Mouse (Mus musculus): Measurements from ENCODE around the gene Elk4.

Gene Elk4

DNA sequence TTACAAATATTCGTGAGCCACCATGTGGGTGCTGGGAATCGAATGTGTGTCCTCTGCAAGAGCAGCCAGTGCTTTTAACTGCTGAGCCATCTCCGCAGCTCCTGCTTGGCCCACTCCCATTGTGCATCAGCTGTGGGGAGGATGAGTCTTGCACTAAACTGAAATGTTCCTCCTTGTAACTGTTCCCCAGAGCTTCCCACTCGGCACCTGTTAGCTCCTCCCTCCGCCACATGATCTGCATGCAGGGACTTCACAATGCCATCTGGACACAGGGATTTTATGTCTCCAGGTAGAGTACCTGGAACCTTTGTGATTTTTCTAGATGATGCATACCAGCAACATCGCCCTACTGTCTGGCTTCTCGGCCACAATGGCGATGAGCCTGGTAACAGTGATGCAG is 62.0 kb downstream of the Elk4 start:
- no peak for DNase-seq

DNA sequence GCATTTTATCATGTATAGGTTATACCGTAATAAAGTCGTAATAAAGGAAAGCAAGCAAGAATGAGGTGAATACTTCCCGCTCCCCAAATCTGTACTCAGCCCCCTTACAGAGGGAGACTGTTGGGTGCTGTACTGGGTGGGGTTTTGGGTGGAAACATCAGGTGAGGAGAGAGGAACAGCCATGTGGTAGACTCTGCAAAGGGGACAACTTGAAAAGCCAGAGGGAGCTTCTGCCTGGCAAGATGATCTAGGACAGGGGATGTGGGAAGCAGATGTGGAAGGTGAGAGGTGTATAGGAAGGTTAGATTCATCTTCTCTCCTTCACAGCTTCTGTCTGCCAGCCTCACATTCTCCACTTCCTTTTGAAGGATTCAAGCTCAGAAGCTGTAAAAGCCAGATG is 63.3 kb downstream of the Elk4 start:
- no peak for DNase-seq

DNA sequence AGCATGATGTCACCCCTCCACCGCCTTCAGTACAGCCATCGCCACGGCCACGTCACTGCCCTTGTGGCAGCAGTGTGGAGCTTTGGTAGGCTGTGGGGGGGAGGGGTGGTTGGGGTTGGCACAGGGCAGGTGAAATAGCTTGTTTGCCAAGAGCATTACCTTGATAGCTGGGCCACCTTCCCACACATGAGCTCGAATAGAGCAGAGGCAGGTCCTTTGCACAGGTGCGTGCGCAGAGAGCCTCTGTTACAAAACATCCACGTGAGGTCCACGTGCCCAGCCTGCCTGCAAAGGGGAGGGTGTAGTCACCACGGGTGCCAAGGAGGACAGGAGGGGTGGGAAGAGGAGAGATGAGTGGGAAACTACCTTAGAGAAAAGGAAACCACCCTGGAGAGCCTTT is 68.2 kb downstream of the Elk4 start:
- no peak for DNase-seq

DNA sequence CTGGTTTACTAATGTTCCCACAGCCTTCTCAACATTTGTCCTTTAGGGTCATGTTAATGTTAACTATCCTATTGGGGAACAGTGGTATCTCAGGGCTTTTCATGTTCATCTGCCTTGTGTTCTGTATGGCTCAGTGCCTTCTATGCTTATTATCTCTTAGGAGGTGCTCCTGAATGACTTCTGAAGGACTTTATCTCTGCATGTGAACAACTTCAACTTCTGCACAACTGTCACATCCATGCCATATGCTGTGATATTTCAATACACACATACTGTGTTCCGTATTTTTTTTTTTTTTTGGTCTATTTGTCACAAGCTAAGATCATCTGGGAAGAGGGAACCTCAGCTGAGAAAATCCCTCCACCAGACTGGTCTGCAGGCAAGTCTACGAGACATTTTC is 71.0 kb downstream of the Elk4 start:
- DNase-seq, result no peak

All from retina, postnatal 1 day (tissue).